Comparison of ENCODE assay signal across 29 mouse cellular contexts in genomic region chr4:156021381-156021780, GRCm38 (mm10). TPM values are rescaled to one million over a fixed set of nuclear protein-coding genes. Genes with fewer than 3 reads are reported as not detected.
DNase-seq lines count a peak whose midpoint lies in the region; ATAC-seq and TF ChIP-seq lines count a peak whose summit lies in the region.
"Had no signal": no experiment of that assay in that cellular context is flagged by ENCODE, and none has a peak within 500 bp of the region (broad histone marks: within the 10 kb centered on the region; RNA-seq: fewer than 3 reads in every experiment).

No protein-coding gene starts in this region.

- no peak for TF ChIP-seq RAD21 in MEL (IDR thresholded peaks at IDR 0.05; ENCODE audit: low read depth, low read length)

- H3K9ac ChIP-seq in MEL (ENCODE audit: control insufficient read depth, low read depth, low read length, poor library complexity, severe bottlenecking): peak overlapping the region; percentile 43; the same call in 1 of the 2 replicates
- H3K9ac ChIP-seq: embryonic facial prominence, embryonic 15.5 days; hindbrain, embryonic 12.5 days had no signal

- DNase-seq in spleen, adult 2 months (ENCODE audit: low read depth in 1 of 2, low spot score in 2 of 2): no peak
- no peak for DNase-seq in spleen, adult 18-20 months
- peak; percentile 84 for DNase-seq in CD4-positive helper T cell, adult 2 months (ENCODE audit: low read depth, low spot score)
- DNase-seq in MEL (ENCODE audit: low read depth, low spot score): no peak
- DNase-seq in cerebellum, adult 11-12 months: no peak
- DNase-seq in heart, adult 18-20 months: no peak
- DNase-seq in kidney, adult 9 months: no peak
- DNase-seq: adrenal gland, adult 8-10 months; adrenal gland, postnatal 36 days; B cell, adult 2 months; cerebellum, adult 8-10 months; cerebellum, postnatal 14 days; embryo, embryonic 11 days; gastrocnemius, postnatal 36 days; heart, adult 11 months; heart, postnatal 10 days; heart, postnatal 4 days had no signal

- no peak for TF ChIP-seq CTCF in spleen, adult 2 months (IDR thresholded peaks at IDR 0.05; ENCODE audit: extremely low read depth, insufficient read depth, insufficient read length, insufficient replicate concordance)
- TF ChIP-seq CTCF in MEL (IDR thresholded peaks at IDR 0.05 in 2 of 3, conservative IDR thresholded peaks at IDR 0.05 in 1 of 3; ENCODE audit: control insufficient read depth in 1 of 3, insufficient read depth in 1 of 3, low read depth in 2 of 3, low read length in 3 of 3, poor library complexity in 1 of 3, severe bottlenecking in 1 of 3): no peak

- 52% methylated on average over 3 of the region's 3 CpGs for WGBS in spleen, adult 2 months

- no peak overlapping the region for H3K4me3 ChIP-seq in spleen, adult 2 months (ENCODE audit: extremely low read depth, insufficient read depth, insufficient read length)
- no peak overlapping the region for H3K4me3 ChIP-seq in MEL (ENCODE audit: control insufficient read depth in 1 of 2, insufficient read depth in 1 of 2, low read depth in 2 of 2, low read length in 2 of 2)
- H3K4me3 ChIP-seq: embryonic facial prominence, embryonic 15.5 days; erythroblast, embryonic 14.5 days; forebrain, embryonic 10.5 days; heart, embryonic 10.5 days; hindbrain, embryonic 12.5 days had no signal

- no peaks in the 10 kb centered on the region; the same call in 1 of the 2 replicates for H3K36me3 ChIP-seq in spleen, adult 2 months (ENCODE audit: control insufficient read depth, insufficient read depth, low read length)
- peaks cover 0 to 16% of the 10 kb centered on the region in 2 experiments; a peak in 2 of 4 replicates for H3K36me3 ChIP-seq in MEL (ENCODE audit: control insufficient read depth in 1 of 2, insufficient read depth in 2 of 2, low read length in 2 of 2)

- H3K27me3 ChIP-seq in spleen, adult 2 months (ENCODE audit: control insufficient read depth, insufficient read depth, low read length): no peaks in the 10 kb centered on the region
- no peaks in the 10 kb centered on the region for H3K27me3 ChIP-seq in MEL (ENCODE audit: control insufficient read depth in 1 of 2, insufficient read depth in 2 of 2, low read length in 2 of 2)
- H3K27me3 ChIP-seq: embryonic facial prominence, embryonic 15.5 days; hindbrain, embryonic 12.5 days; Patski had no signal

- peak overlapping the region; percentile 89 for H3K27ac ChIP-seq in spleen, adult 2 months (ENCODE audit: insufficient read depth, low read length)
- peak overlapping the region; percentile 58 for H3K27ac ChIP-seq in MEL (ENCODE audit: control insufficient read depth, low read depth, low read length)
- H3K27ac ChIP-seq: embryonic facial prominence, embryonic 15.5 days; forebrain, embryonic 10.5 days; heart, embryonic 10.5 days; hindbrain, embryonic 12.5 days had no signal

- no peak for TF ChIP-seq POLR2A in spleen, adult 2 months (IDR thresholded peaks at IDR 0.05; ENCODE audit: low read depth, low read length)
- TF ChIP-seq POLR2A in MEL (IDR thresholded peaks at IDR 0.05; ENCODE audit: control insufficient read depth in 1 of 2, insufficient read depth in 1 of 2, low read depth in 1 of 2, low read length in 2 of 2, poor library complexity in 1 of 2): no peak

- TF ChIP-seq EP300 in MEL (IDR thresholded peaks at IDR 0.05; ENCODE audit: low read depth in 1 of 2, low read length in 2 of 2): no peak

- H3K9me3 ChIP-seq in MEL (replicated peaks; ENCODE audit: insufficient read depth, low read length): no peaks in the 10 kb centered on the region
- H3K9me3 ChIP-seq: embryonic facial prominence, embryonic 15.5 days; forebrain, embryonic 10.5 days; G1E; heart, embryonic 10.5 days; hindbrain, embryonic 12.5 days had no signal

- peaks cover 11% of the 10 kb centered on the region; the same call in 1 of the 2 replicates for H3K4me1 ChIP-seq in spleen, adult 2 months (ENCODE audit: control insufficient read depth, insufficient read depth, insufficient read length)
- H3K4me1 ChIP-seq in MEL (ENCODE audit: control insufficient read depth in 1 of 2, insufficient read depth in 2 of 2, low read length in 2 of 2): peaks cover 5 to 21% of the 10 kb centered on the region in 2 experiments
- H3K4me1 ChIP-seq: forebrain, embryonic 10.5 days; hindbrain, embryonic 12.5 days had no signal

- H3K79me2 ChIP-seq in MEL (ENCODE audit: control insufficient read depth, insufficient read depth, low read length, poor library complexity): no peaks in the 10 kb centered on the region

- ATAC-seq in inflammation-experienced regulatory T-cells, adult 6 months: peak; percentile 46
- ATAC-seq: forebrain, embryonic 14.5 days; hindbrain, embryonic 16.5 days; Patski had no signal

TF ChIP-seq in MEL, 35 proteins besides CTCF, POLR2A, EP300 and RAD21:
- no peak for TF ChIP-seq ZC3H11A (IDR thresholded peaks at IDR 0.05; ENCODE audit: low read depth, low read length)
- no peak for TF ChIP-seq ZMIZ1 (IDR thresholded peaks at IDR 0.05; ENCODE audit: low read depth, low read length)
- TF ChIP-seq NRF1 (IDR thresholded peaks at IDR 0.05; ENCODE audit: insufficient read depth, low read depth, low read length, poor library complexity, severe bottlenecking): no peak
- no peak for TF ChIP-seq ZNF384 (IDR thresholded peaks at IDR 0.05; ENCODE audit: low read depth, low read length)
- no peak for TF ChIP-seq MAX (IDR thresholded peaks at IDR 0.05; ENCODE audit: low read length)
- TF ChIP-seq CHD1 (IDR thresholded peaks at IDR 0.05; ENCODE audit: low read depth, low read length): no peak
- TF ChIP-seq SMC3 (IDR thresholded peaks at IDR 0.05; ENCODE audit: low read depth, low read length): no peak
- no peak for TF ChIP-seq USF1 (IDR thresholded peaks at IDR 0.05; ENCODE audit: low read depth, low read length)
- TF ChIP-seq E2F4 (IDR thresholded peaks at IDR 0.05; ENCODE audit: borderline replicate concordance, low read depth, low read length): no peak
- TF ChIP-seq TCF12 (IDR thresholded peaks at IDR 0.05; ENCODE audit: low read depth, low read length): no peak

RNA-seq across cellular contexts. Expression of gene Tnfrsf18, which starts 4.6 kb away (rescaled TPM):
- 29.9 and 38.2 TPM in 2 replicates for polyA plus RNA-seq in spleen, adult 2 months (2012; rRNA removed)
- total RNA-seq in MEL (2012; rRNA removed): 13.6 and 16.2 TPM in 2 replicates
- polyA plus RNA-seq in MEL (2012; ENCODE audit: insufficient read depth in 1 of 2, insufficient read length in 2 of 2, low read depth in 1 of 2, low replicate concordance in 2 of 2, missing spikeins in 1 of 2): 1 to 10 TPM in 1 of 2 experiments, not detected in 1; 9.3 TPM
- 100 to 1,000 TPM; 603 to 779 (median 637) TPM for polyA plus RNA-seq in inflammation-experienced regulatory T-cells, adult 6 months (2017; shearing (Covaris generic))
- under 1 TPM; 0.45 to 0.49 TPM for total RNA-seq in heart, adult 18-20 months (2021)
- total RNA-seq: gastrocnemius, adult 8-10 months had no signal
- polyA plus RNA-seq: erythroblast, embryonic 14.5 days; G1E had no signal

RNA-seq across cellular contexts. Expression of gene Tnfrsf4, which starts 7.7 kb away (rescaled TPM):
- polyA plus RNA-seq in spleen, adult 2 months (2012; rRNA removed): 20.7 and 34.3 TPM in 2 replicates
- total RNA-seq in MEL (2012; rRNA removed): 1.6 and 1.7 TPM in 2 replicates
- polyA plus RNA-seq in MEL (2012; ENCODE audit: insufficient read depth in 1 of 2, insufficient read length in 2 of 2, low read depth in 1 of 2, low replicate concordance in 2 of 2, missing spikeins in 1 of 2): 1 to 10 TPM in 1 of 2 experiments, not detected in 1; 2.7 TPM
- polyA plus RNA-seq in inflammation-experienced regulatory T-cells, adult 6 months (2017; shearing (Covaris generic)): 100 to 1,000 TPM; 682 to 810 (median 720) TPM
- total RNA-seq in heart, adult 18-20 months (2021): 1 to 10 TPM in 1 of 2 experiments, under 1 TPM in 1; 0.25 to 1.0 TPM
- total RNA-seq: common myeloid progenitor, adult 5-6 weeks had no signal
- polyA plus RNA-seq: hindbrain, embryonic 16.5 days had no signal

RNA-seq across cellular contexts. Expression of gene Sdf4, which starts 28.7 kb away (rescaled TPM):
- polyA plus RNA-seq in spleen, adult 2 months (2012; rRNA removed): 33.5 and 35.7 TPM in 2 replicates
- 111 and 114 TPM in 2 replicates for total RNA-seq in MEL (2012; rRNA removed)
- polyA plus RNA-seq in MEL (2012; ENCODE audit: insufficient read depth in 1 of 2, insufficient read length in 2 of 2, low read depth in 1 of 2, low replicate concordance in 2 of 2, missing spikeins in 1 of 2): 100 to 1,000 TPM in 1 of 2 experiments, not detected in 1; 117 TPM
- 100 to 1,000 TPM; 489 to 506 (median 496) TPM for polyA plus RNA-seq in inflammation-experienced regulatory T-cells, adult 6 months (2017; shearing (Covaris generic))
- 10 to 100 TPM; 82.1 to 89.0 TPM for total RNA-seq in heart, adult 18-20 months (2021)

RNA-seq across cellular contexts. Expression of gene B3galt6, which starts 28.9 kb away (rescaled TPM):
- 4.9 and 7.6 TPM in 2 replicates for polyA plus RNA-seq in spleen, adult 2 months (2012; rRNA removed)
- 6.6 and 9.1 TPM in 2 replicates for total RNA-seq in MEL (2012; rRNA removed)
- 1 to 10 TPM in 1 of 2 experiments, not detected in 1; 3.8 TPM for polyA plus RNA-seq in MEL (2012; ENCODE audit: insufficient read depth in 1 of 2, insufficient read length in 2 of 2, low read depth in 1 of 2, low replicate concordance in 2 of 2, missing spikeins in 1 of 2)
- 1 to 10 TPM in 1 of 3 experiments, under 1 TPM in 2; 0.63 to 1.0 (median 0.90) TPM for polyA plus RNA-seq in inflammation-experienced regulatory T-cells, adult 6 months (2017; shearing (Covaris generic))
- 1 to 10 TPM; 2.7 to 3.1 TPM for total RNA-seq in heart, adult 18-20 months (2021)

RNA-seq across cellular contexts. Expression of gene Ttll10, which starts 37.8 kb away (rescaled TPM):
- 0.07 TPM in 1 of 2 replicates, not detected in the other for polyA plus RNA-seq in spleen, adult 2 months (2012; rRNA removed)
- total RNA-seq in MEL (2012; rRNA removed): not detected in 2 replicates
- under 1 TPM in 1 of 2 experiments, not detected in 1; 0.11 TPM for polyA plus RNA-seq in MEL (2012; ENCODE audit: insufficient read depth in 1 of 2, insufficient read length in 2 of 2, low read depth in 1 of 2, low replicate concordance in 2 of 2, missing spikeins in 1 of 2)
- polyA plus RNA-seq in inflammation-experienced regulatory T-cells, adult 6 months (2017; shearing (Covaris generic)): 1 to 10 TPM in 1 of 3 experiments, under 1 TPM in 2; 0.26 to 1.1 (median 0.55) TPM
- total RNA-seq in heart, adult 18-20 months (2021): under 1 TPM in 1 of 2 experiments, not detected in 1; 0.33 TPM
- total RNA-seq: common myeloid progenitor, adult 5-6 weeks; gastrocnemius, adult 8-10 months; gastrocnemius, postnatal 36 days; heart, postnatal 10 days had no signal
- polyA plus RNA-seq: erythroblast, embryonic 14.5 days; forebrain, embryonic 14.5 days; G1E; hindbrain, embryonic 16.5 days had no signal

Comparison
In these comparisons a context has a peak if more than half of its experiments do, and no peak if none do; other contexts are left out.
1. RNA of gene Tnfrsf18, which starts 4.6 kb away (polyA plus RNA-seq): 603 to 779 TPM in inflammation-experienced regulatory T-cells, adult 6 months; 29.9 to 38.2 TPM in spleen, adult 2 months and 9.3 TPM in MEL; every median in the first group is over 10 times any median in the second.
2. RNA of gene Tnfrsf4, which starts 7.7 kb away (polyA plus RNA-seq): 682 to 810 TPM in inflammation-experienced regulatory T-cells, adult 6 months; 20.7 to 34.3 TPM in spleen, adult 2 months and 2.7 TPM in MEL; every median in the first group is over 10 times any median in the second.
3. RNA of gene Sdf4, which starts 28.7 kb away (polyA plus RNA-seq): 489 to 506 TPM in inflammation-experienced regulatory T-cells, adult 6 months; 117 TPM in MEL and 33.5 to 35.7 TPM in spleen, adult 2 months; every median in the first group is over 4 times any median in the second.